Comparison of ENCODE assay signal across 29 mouse cellular contexts in genomic region chr15:69484421-69485074, GRCm38 (mm10).
DNase-seq lines count a peak whose midpoint lies in the region; ATAC-seq and TF ChIP-seq lines count a peak whose summit lies in the region.
"Had no signal": no experiment of that assay in that cellular context is flagged by ENCODE, and none has a peak within 500 bp of the region (broad histone marks: within the 10 kb centered on the region; RNA-seq: fewer than 3 reads in every experiment).

No protein-coding gene starts in this region.

- H3K36me3 ChIP-seq in hindbrain, embryonic 12.5 days, result no peaks in the 10 kb centered on the region
- no peaks in the 10 kb centered on the region for H3K36me3 ChIP-seq in hindbrain, embryonic 10.5 days
- no peaks in the 10 kb centered on the region for H3K36me3 ChIP-seq in forebrain, embryonic 14.5 days (ENCODE audit: control insufficient read depth, insufficient read depth, low read length)
- H3K36me3 ChIP-seq in midbrain, embryonic 15.5 days (replicated peaks), result no peaks in the 10 kb centered on the region
- H3K36me3 ChIP-seq in liver, embryonic 11.5 days (ENCODE audit: control insufficient read depth, insufficient read depth, low read length), result no peaks in the 10 kb centered on the region
- H3K36me3 ChIP-seq: heart, embryonic 10.5 days; heart, embryonic 15.5 days; hindbrain, embryonic 15.5 days; kidney, embryonic 15.5 days; liver, embryonic 13.5 days; neural tube, embryonic 12.5 days had no signal

- no peaks in the 10 kb centered on the region for H3K27me3 ChIP-seq in hindbrain, embryonic 12.5 days
- no peaks in the 10 kb centered on the region for H3K27me3 ChIP-seq in hindbrain, embryonic 10.5 days (ENCODE audit: insufficient read depth, poor library complexity, severe bottlenecking)
- no peaks in the 10 kb centered on the region for H3K27me3 ChIP-seq in forebrain, embryonic 14.5 days (replicated peaks; ENCODE audit: control insufficient read depth, insufficient read depth, low read length)
- no peaks in the 10 kb centered on the region for H3K27me3 ChIP-seq in midbrain, embryonic 15.5 days (replicated peaks)
- no peaks in the 10 kb centered on the region for H3K27me3 ChIP-seq in liver, embryonic 11.5 days (replicated peaks; ENCODE audit: control insufficient read depth, insufficient read depth, low read length)
- H3K27me3 ChIP-seq: heart, embryonic 15.5 days; hindbrain, embryonic 15.5 days; kidney, embryonic 15.5 days; liver, embryonic 13.5 days; megakaryocyte, embryonic 14.5 days; neural tube, embryonic 12.5 days had no signal

- H3K4me3 ChIP-seq in hindbrain, embryonic 12.5 days, result no peak overlapping the region
- no peak overlapping the region for H3K4me3 ChIP-seq in hindbrain, embryonic 10.5 days
- H3K4me3 ChIP-seq in forebrain, embryonic 14.5 days (ENCODE audit: low read depth, low read length), result no peak overlapping the region
- H3K4me3 ChIP-seq in midbrain, embryonic 15.5 days, result no peak overlapping the region
- no peak overlapping the region for H3K4me3 ChIP-seq in liver, embryonic 11.5 days (ENCODE audit: low read depth, low read length)
- H3K4me3 ChIP-seq: erythroblast, embryonic 14.5 days; heart, embryonic 10.5 days; heart, embryonic 15.5 days; hindbrain, embryonic 15.5 days; kidney, embryonic 15.5 days; liver, embryonic 13.5 days; megakaryocyte, embryonic 14.5 days; neural tube, embryonic 12.5 days had no signal

- peak; percentile 63; the same call in 1 of the 2 replicates for ATAC-seq in hindbrain, embryonic 12.5 days (ENCODE audit: low FRiP score)
- ATAC-seq in forebrain, embryonic 14.5 days, result peak; percentile 85
- ATAC-seq in midbrain, embryonic 15.5 days (replicated peaks), result peak; percentile 52; the same call in 1 of the 2 replicates
- ATAC-seq in liver, embryonic 11.5 days (replicated peaks; ENCODE audit: low FRiP score), result no peak
- ATAC-seq: CD4-positive, CD25-positive, alpha-beta regulatory T cell, adult 4 months; lung, postnatal 0 days had no signal

- no peak overlapping the region for H3K27ac ChIP-seq in hindbrain, embryonic 12.5 days
- H3K27ac ChIP-seq in hindbrain, embryonic 10.5 days, result no peak overlapping the region
- no peak overlapping the region for H3K27ac ChIP-seq in forebrain, embryonic 14.5 days (ENCODE audit: low read depth, low read length)
- no peak overlapping the region for H3K27ac ChIP-seq in midbrain, embryonic 15.5 days
- no peak overlapping the region for H3K27ac ChIP-seq in liver, embryonic 11.5 days (ENCODE audit: low read depth, low read length)
- H3K27ac ChIP-seq: heart, embryonic 10.5 days; heart, embryonic 15.5 days; hindbrain, embryonic 15.5 days; kidney, embryonic 15.5 days; liver, embryonic 13.5 days; neural tube, embryonic 12.5 days had no signal

- no peak for TF ChIP-seq POLR2A in brain, embryonic 14.5 days (IDR thresholded peaks at IDR 0.05; ENCODE audit: borderline replicate concordance, extremely low read depth, insufficient read depth, insufficient read length, poor library complexity, severe bottlenecking)

- WGBS in hindbrain, embryonic 12.5 days, result 61% methylated on average over 5 of the region's 5 CpGs
- 82% methylated on average over 5 of the region's 5 CpGs for WGBS in hindbrain, embryonic 10.5 days
- 15% methylated on average over 5 of the region's 5 CpGs for WGBS in forebrain, embryonic 14.5 days
- WGBS in midbrain, embryonic 15.5 days, result 33% methylated on average over 5 of the region's 5 CpGs
- 74% methylated on average over 5 of the region's 5 CpGs for WGBS in liver, embryonic 11.5 days

- H3K9ac ChIP-seq in hindbrain, embryonic 12.5 days, result no peak overlapping the region
- H3K9ac ChIP-seq in forebrain, embryonic 14.5 days (ENCODE audit: low read length), result no peak overlapping the region
- H3K9ac ChIP-seq in midbrain, embryonic 15.5 days, result no peak overlapping the region
- no peak overlapping the region for H3K9ac ChIP-seq in liver, embryonic 11.5 days (ENCODE audit: low read depth, low read length)
- H3K9ac ChIP-seq: heart, embryonic 15.5 days; hindbrain, embryonic 15.5 days; kidney, embryonic 15.5 days; liver, embryonic 13.5 days; neural tube, embryonic 12.5 days had no signal

- H3K9me3 ChIP-seq in hindbrain, embryonic 12.5 days (replicated peaks), result no peaks in the 10 kb centered on the region
- H3K9me3 ChIP-seq in hindbrain, embryonic 10.5 days, result no peaks in the 10 kb centered on the region
- H3K9me3 ChIP-seq in forebrain, embryonic 14.5 days (replicated peaks; ENCODE audit: control insufficient read depth, low read length), result no peaks in the 10 kb centered on the region
- H3K9me3 ChIP-seq in midbrain, embryonic 15.5 days, result no peaks in the 10 kb centered on the region
- no peaks in the 10 kb centered on the region for H3K9me3 ChIP-seq in liver, embryonic 11.5 days (ENCODE audit: control insufficient read depth, low read length)
- H3K9me3 ChIP-seq: heart, embryonic 10.5 days; heart, embryonic 15.5 days; hindbrain, embryonic 15.5 days; kidney, embryonic 15.5 days; liver, embryonic 13.5 days; megakaryocyte, embryonic 14.5 days; neural tube, embryonic 12.5 days had no signal

- TF ChIP-seq CTCF in brain, embryonic 14.5 days (IDR thresholded peaks at IDR 0.05; ENCODE audit: borderline replicate concordance, extremely low read depth, insufficient read depth, insufficient read length), result no peak

- no peak for DNase-seq in hindbrain, embryonic 10.5 days (ENCODE audit: low spot score)
- peak; percentile 79 for DNase-seq in brain, embryonic 14.5 days (ENCODE audit: low read depth)
- DNase-seq in forebrain, embryonic 14.5 days (ENCODE audit: low spot score), result peak; percentile 72
- DNase-seq in spleen, postnatal 4 days (ENCODE audit: low spot score in 2 of 2), result no peak
- no peak for DNase-seq in liver, embryonic 11.5 days (ENCODE audit: low spot score)
- DNase-seq: adrenal gland, postnatal 25 days; cerebellum, adult 18-20 months; cerebellum, postnatal 10 days; gastrocnemius, postnatal 25 days; heart, adult 11 months; kidney, adult 18-20 months; kidney, postnatal 25 days; left cerebral cortex, postnatal 4 days; liver, embryonic 13.5 days; lung, adult 18-20 months; lung, postnatal 4 days; right cerebral cortex, postnatal 14 days; thymus, postnatal 14 days had no signal

- no peaks in the 10 kb centered on the region for H3K4me1 ChIP-seq in hindbrain, embryonic 12.5 days
- H3K4me1 ChIP-seq in hindbrain, embryonic 10.5 days (replicated peaks), result no peaks in the 10 kb centered on the region
- 0 out of 2 replicates have a peak, but pooled peaks cover 2% of the 10 kb centered on the region for H3K4me1 ChIP-seq in forebrain, embryonic 14.5 days (ENCODE audit: control insufficient read depth, insufficient read depth, low read length)
- H3K4me1 ChIP-seq in midbrain, embryonic 15.5 days, result no peaks in the 10 kb centered on the region
- H3K4me1 ChIP-seq in liver, embryonic 11.5 days (replicated peaks; ENCODE audit: control insufficient read depth, insufficient read depth, low read length), result no peaks in the 10 kb centered on the region
- H3K4me1 ChIP-seq: heart, embryonic 10.5 days; heart, embryonic 15.5 days; hindbrain, embryonic 15.5 days; kidney, embryonic 15.5 days; liver, embryonic 13.5 days; megakaryocyte, embryonic 14.5 days; neural tube, embryonic 12.5 days had no signal

- no peak overlapping the region for H3K4me2 ChIP-seq in hindbrain, embryonic 12.5 days (replicated peaks)
- H3K4me2 ChIP-seq in forebrain, embryonic 14.5 days (ENCODE audit: low read length), result no peak overlapping the region
- H3K4me2 ChIP-seq in midbrain, embryonic 15.5 days, result no peak overlapping the region
- H3K4me2 ChIP-seq in liver, embryonic 11.5 days, result no peak overlapping the region
- H3K4me2 ChIP-seq: heart, embryonic 15.5 days; hindbrain, embryonic 15.5 days; kidney, embryonic 15.5 days; liver, embryonic 13.5 days; neural tube, embryonic 12.5 days had no signal

Comparison
In these comparisons a context has a peak if more than half of its experiments do, and no peak if none do; other contexts are left out.
1. DNase-seq: peak in brain, embryonic 14.5 days (single experiment) and forebrain, embryonic 14.5 days (single experiment); none in hindbrain, embryonic 10.5 days (single experiment), spleen, postnatal 4 days (0 of 2) and liver, embryonic 11.5 days (single experiment).